Comparison of ENCODE assay signal across 17 mouse cellular contexts in the genomic region with DNA sequence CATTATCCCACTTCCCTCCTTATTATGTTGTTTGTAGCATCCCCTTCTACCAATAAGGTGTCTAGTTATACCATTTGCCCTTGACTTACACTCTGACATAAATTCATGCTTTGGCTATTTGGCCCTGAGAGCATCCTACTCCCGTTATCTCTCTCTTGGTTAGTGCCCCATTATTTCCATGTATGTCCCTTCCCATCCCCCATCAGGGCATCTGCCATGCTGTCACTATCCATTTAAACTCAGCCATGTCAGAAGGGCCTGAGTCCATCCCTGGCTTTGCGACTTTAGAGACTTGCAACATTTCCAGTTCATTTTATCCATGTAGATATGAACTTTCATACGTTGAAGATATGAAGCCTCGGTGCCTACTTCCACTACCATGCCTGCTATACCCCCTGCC.
"Had no signal": no experiment of that assay in that cellular context is flagged by ENCODE, and none has a peak within 500 bp of the region (broad histone marks: within the 10 kb centered on the region; RNA-seq: fewer than 3 reads in every experiment).

No protein-coding gene starts in this region.

- DNase-seq: cerebellum, adult 2 months; cerebellum, adult 8-10 months; cerebellum, adult 9-10 months; cerebellum, adult 9-11 months; cerebellum, postnatal 14 days; cerebellum, postnatal 25 days; cerebellum, postnatal 36 days; embryo, embryonic 11 days; forebrain, postnatal 0 days; gastrocnemius, adult 2 months; gastrocnemius, postnatal 10 days; gastrocnemius, postnatal 14 days; gastrocnemius, postnatal 25 days; gastrocnemius, postnatal 36 days; heart, adult 11 months; heart, adult 18-20 months; heart, adult 2 months had no signal
